Mouse (Mus musculus) mature B cell (primary cell): ENCODE data around the gene P2rx4.

ENCODE experiments used
- in situ Hi-C: fragments of 300-500 bp; cut with MboI; formaldehyde crosslinking; loops from 2 replicates; pipeline ENCODE4 v1.14.3; 2019

Gene P2rx4

DNA sequence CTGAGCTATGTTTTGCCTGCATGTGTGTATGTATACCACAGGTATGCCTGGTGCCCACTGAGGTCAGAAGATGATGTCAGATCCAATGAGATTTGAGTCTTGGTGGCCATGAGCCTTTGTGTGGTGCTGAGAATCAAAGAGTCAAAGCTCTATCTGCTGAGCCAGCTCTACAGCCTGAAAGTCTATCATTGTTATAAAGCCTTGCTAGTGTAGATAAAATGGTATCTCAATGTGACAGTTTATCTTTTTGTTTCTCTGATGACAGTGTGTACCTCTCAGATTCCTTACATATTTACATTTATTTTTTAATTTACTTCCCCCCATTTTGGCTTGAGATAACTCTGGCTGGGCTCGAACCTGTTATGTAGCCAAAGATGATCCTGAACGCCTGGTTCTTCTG, 3.8 kb upstream of the P2rx4 start:
- in situ Hi-C loops, result no loop called here

DNA sequence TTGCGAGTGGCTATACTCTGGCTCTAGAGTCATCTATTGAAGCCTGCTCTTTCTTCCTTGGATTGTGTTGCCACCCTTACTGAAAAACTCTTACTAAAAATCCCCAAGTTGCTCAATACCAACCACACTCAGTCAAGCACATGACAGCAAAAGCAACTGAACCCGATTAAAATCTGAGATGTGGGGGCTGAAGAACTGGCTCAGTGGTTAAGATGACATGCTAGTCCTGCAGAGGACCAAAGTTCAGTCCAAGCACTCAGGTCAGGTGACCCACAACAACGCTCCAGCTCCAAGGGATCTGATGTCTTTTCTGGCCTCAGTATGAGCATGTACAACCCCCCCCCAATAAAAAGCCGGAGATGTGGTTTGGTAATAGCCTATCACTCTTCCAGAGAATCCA, 2.8 kb upstream of the P2rx4 start:
- in situ Hi-C loops, result no loop called here

DNA sequence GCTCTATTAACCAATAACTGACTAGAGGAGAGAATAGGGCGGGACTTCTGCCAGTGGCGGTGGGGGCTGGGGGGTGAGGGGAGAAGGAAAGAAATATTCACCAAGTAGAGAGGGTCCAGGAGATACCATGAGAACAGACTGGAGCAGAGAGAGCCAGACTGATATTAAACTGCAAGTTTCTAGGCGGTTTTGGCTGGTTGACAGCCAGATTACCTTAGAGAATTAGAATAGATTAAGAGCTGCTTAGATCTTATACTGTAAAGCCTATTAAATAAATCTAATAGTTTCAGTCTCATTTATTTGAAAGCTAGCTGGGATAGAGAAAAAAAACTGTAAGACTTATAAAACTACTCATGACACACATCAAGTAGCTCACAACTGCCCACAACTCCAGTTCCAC, 2.2 kb upstream of the P2rx4 start:
- in situ Hi-C loops, result no loop called here

DNA sequence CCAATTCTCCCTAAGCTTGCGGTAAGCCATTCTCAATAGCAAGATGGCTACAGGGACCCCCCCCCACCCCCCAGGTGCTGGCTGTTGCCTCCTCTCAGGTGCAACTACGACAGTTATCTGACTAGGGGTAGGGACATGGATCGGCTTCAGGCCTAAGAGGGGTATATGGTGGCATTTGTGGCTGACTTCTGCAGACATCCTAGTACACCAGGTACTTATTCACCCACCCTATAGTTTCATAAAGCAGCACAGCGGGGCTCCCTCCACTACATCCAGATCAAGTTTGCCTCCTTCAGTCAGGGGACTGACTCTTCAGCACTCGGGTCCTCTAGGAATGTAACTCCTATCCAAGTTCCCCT, 448 bp upstream of the P2rx4 start:
- in situ Hi-C loops, result no loop called here

DNA sequence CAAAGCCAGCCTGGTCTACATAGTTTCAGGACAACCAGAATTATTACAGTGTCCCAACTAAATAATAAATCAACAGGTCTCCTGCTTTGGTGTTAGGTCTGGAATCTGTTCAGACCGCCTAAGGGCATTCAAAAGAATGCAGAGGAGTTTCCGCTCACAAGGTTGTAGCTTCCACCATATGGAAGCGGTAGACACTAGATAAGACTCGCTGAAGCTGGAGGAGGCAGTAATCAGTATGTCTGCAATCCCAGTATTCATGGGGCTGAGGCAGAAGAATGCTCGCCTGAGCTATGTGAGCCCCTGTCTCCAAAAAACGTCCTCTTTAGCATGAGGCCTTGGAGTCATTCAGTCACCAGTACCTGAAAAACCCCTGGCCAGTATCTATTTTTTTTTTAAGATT, 1.5 kb downstream of the P2rx4 start:
- in situ Hi-C loops, result no loop called here

GRCm38 (mm10) chr5:122715723-122716122, 8.4 kb downstream of the P2rx4 start:
- in situ Hi-C loops, result no loop called here

DNA sequence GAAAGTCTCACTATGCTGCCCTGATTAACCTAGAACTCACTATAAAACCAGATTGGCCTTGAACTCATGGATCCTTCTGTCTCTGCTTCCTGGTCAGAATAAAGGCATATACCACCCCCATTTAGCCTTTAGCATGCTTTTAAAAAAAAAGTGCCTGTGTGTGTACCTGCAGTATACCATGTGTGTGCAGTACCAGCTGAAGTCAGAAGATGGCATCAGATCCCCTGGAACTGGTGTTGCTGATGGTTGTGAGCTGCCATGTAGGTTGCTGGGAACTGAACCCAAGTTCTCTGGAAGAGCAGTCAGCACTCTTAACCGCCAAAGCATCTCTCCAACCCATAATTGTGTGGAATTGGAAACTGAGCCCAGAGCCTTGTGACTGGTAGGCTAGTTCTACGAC, 9.4 kb downstream of the P2rx4 start:
- in situ Hi-C loops, result no loop called here

- in situ Hi-C loops, result no loop called here
Measured at GRCm38 (mm10) chr5:122718400-122718799, 11.1 kb downstream of the P2rx4 start.

GRCm38 (mm10) chr5:122719168-122719567, 11.8 kb downstream of the P2rx4 start:
- in situ Hi-C loops, result no loop called here

GRCm38 (mm10) chr5:122725453-122725852, 18.1 kb downstream of the P2rx4 start:
- in situ Hi-C loops, result no loop called here

DNA sequence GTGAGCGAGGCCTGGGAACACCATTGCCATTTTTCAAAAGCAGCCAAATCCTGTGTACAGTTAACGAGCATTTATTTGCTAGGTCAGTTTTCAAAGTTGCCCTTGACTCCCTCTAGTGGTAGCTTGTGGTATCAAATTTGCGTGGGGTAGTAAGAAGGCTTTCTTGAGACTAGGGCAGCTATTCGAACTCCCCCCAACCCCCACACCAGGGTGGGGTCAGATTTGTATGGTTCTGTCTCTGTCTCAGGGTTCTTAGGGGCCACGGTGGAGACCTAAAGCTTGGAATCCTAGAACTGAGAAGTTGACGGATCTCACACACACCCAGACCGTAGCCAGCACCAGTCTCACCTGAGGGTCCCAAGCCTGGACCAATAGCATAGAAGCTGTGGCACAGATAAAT, 18.7 kb downstream of the P2rx4 start:
- in situ Hi-C loops, result no loop called here

DNA sequence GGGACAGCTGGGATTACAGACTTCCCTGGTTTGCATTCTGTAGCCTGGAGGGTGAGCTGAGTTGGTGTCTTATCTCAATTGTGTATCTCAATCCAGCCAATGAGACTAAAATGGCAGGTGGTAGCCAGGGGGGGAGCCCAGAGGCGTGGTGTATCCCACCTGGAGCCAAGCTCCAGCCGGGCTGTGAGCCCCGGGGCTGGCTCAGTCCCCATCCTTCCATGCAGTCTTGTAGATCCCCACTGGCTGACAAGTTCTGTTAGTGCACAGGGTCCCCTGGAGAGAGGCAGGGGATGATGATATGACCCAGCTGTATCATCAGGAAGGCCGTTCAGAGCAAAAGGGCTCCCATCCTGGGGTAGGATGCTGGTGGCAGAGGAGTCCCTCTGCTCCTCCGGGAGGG, 19.3 kb downstream of the P2rx4 start:
- in situ Hi-C loops, result no loop called here

- in situ Hi-C loops, result no loop called here
Measured at GRCm38 (mm10) chr5:122727096-122727495, 19.8 kb downstream of the P2rx4 start.

DNA sequence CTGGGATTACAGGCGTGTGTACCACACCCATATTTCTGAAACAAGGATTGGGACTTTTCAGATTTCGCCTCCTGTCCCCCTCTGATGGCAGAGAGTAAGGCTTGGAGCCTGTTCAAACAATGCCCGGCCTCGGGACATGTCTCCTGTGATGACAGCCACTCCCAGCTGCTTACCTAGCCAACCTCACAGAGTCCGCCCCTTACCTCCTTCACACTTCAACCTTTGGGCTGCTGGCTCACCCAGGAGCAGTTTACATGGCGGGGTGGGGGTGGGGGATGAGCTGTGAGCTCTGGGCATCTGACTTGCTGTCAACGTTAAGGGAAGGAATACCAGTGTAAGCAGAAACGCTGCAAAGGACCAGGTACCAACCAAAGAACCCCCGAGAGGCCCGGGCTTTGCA, 23.4 kb downstream of the P2rx4 start:
- in situ Hi-C loops, result no loop called here

- in situ Hi-C loops, result no loop called here
Measured at GRCm38 (mm10) chr5:122731321-122731720, 24.0 kb downstream of the P2rx4 start.

DNA sequence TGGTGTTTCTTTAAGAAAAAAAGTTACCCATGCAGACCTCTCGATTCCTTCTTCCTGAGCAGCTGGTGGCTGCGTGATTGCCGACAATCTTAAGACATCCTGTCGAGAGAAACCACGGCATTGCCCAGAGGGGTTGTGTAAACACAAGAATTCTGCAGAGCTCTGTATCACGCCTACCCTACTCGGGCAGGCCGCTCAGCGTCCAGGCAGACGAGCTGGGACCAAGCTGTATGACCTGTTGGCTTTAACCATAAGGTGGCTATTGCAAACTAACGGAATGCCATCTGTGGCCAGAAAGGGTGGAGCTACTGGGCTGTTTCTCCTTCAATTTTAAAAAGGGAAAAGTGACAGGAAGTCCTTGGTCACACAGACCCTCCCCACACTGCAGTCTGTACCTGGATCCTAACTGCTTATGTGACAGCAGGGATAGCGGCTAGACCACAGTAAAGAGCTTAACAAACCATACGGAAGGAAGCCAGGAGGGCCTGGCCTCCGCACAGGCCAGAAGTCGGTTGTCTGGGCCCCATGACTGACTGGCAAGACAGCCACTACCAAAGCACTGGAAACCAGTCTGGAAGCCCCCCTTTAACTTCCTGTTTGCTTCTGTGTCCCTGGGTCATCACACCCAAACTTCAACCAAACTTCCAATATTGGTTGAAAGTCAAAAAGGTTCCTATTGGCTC, 24.8 kb downstream of the P2rx4 start:
- in situ Hi-C loops, result no loop called here

GRCm38 (mm10) chr5:122733881-122734280, 26.5 kb downstream of the P2rx4 start:
- in situ Hi-C loops, result no loop called here

DNA sequence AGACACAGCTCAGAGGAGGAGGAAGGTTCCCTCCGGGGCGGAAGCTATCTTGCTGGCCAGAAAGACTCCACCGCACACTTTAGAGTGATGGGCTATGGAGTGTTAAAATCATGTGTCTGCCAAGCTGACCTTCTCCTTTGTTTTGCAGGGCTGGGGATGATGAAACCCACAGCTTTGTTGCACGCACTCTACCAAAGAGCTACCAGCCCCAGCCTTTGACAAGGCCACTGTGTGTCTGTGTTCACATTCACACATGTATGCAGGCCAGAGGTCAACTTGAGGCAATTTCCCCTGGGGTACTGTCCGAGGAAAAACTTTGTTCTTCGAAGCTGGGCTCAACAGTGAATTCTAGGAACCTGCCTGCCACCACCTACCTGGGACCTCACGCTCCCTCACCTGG, 28.5 kb downstream of the P2rx4 start:
- in situ Hi-C loops, result no loop called here

DNA sequence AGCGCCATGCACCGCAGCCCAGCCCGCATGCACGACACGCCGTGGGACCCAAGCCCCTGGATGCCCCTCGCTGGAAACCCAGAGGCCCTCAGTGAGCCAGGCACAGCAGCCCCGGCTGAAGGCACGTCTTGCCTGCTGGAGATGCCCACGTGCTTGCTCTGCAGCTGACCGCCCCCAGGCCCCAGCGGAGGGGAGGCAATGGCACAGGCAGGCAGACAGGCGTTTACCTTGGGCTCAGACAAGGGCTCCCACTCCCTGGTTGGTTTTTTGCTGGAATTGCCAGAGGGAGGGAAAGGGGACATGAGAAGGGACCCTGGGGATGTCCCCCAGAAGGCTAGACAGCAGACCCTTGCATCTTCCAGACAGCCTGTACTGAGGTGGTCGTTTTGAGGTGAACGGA, 29.4 kb downstream of the P2rx4 start:
- in situ Hi-C loops, result no loop called here

GRCm38 (mm10) chr5:122743880-122744422, 36.6 kb downstream of the P2rx4 start:
- in situ Hi-C loops, result no loop called here

- in situ Hi-C loops, result no loop called here
Measured at GRCm38 (mm10) chr5:122747950-122748349, 40.6 kb downstream of the P2rx4 start.

- in situ Hi-C loops, result no loop called here
Measured at GRCm38 (mm10) chr5:122754477-122754876, 47.1 kb downstream of the P2rx4 start.

DNA sequence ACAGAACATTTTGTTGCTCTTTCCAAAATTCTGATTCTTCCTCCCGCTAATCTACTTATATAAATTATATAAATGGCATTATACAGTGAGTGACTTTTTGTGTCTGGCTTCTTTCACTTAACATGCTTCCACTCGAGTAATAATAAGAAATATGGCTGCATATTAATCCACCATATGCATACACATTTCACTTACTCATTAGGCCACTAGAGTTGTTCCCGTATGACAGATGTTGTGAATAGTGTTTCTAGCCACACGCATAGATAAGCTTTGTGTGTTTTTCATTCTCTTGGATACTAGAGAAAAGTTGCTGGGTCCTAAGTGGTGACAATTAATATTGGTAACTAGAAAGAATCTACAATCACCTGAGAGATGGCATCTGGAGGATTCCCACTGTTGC, 48.3 kb downstream of the P2rx4 start:
- in situ Hi-C loops, result no loop called here

DNA sequence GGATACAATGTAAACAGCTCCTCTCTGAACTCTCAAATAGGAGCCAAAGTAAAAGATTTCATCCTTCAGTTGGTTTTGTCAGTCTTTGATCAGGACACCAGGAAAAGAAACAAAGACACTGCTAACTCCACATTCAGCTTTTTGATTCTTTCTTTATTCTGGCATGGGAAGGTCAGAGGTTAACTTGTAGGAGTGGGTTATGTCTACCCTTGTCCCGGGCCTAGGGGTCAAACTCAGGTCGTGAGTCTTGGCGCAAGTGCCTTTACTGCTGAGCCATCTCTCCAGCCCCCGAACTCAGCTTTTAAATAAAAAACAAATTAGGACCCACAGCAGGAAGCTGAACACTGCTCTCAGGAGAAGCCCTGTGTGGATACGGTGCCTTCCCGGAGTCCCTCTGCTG, 48.8 kb downstream of the P2rx4 start:
- in situ Hi-C loops, result no loop called here
